Mouse (Mus musculus): ENCODE measurements at regions not wholly inside any gene's neighbourhood (a gene's known extent, or its start where the extent isn't known, plus 50 kb on each side); places are given as distances from the start of the nearest gene placed in this dataset.

DNA sequence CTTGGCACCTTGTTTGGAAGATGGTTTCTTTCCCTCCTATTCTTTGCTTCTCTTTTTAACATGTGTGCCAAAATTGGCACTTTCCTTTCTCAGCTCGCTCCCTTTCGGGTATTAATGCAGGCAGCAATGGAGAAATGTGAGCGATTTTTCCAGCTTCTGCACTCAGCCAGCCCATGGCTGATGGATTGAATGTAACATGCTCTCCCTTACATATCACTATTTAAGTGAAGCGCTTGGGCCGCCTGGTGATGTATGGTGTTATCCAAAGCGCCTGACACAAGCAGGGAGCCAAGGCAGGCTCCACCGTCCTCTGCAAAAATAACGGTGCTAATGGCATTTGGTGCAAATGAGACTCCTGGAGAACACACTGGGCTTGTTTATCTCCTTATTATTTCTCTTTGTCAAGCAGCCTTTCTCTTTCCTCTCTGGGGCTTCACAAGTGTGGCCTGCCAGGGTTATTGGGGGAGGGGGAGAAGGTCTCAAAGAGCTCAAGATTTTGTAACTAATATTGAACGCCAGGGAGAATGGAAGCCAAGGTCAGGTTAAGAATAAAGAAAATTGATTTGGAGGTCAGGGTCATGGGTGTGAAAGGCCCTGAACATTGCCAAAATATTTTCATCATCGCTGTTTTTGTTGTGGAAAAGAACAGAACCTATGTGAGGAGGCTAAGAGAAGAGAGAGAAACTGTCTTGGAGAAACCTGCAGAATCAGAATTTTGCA is 497.9 kb upstream of the Smim15 start:
- in situ Hi-C loops (cut with MboI; ENCODE audit: low pct_unique_long_range_greater_than_20kb in 1 of 2, low sequenced_read_pairs in 2 of 2, unreplicated experiment in 1 of 2): no loop called here

DNA sequence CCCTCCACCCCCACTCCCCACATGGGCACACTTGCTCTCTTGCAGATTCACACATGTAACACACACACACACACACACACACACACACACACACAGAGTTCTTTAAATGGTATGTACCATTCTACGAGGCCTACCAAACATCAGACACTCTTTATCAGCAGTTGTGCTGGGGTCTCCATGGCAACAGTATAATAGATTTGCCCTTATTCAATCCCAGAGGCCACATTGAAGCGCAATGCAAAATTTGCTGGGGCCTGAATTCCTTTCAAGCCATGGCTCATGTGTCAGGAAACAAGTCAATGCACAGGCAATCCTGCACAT is 502.7 kb upstream of the Smim15 start:
- in situ Hi-C loops (cut with MboI; ENCODE audit: low pct_unique_long_range_greater_than_20kb in 1 of 2, low sequenced_read_pairs in 2 of 2, unreplicated experiment in 1 of 2): no loop called here

DNA sequence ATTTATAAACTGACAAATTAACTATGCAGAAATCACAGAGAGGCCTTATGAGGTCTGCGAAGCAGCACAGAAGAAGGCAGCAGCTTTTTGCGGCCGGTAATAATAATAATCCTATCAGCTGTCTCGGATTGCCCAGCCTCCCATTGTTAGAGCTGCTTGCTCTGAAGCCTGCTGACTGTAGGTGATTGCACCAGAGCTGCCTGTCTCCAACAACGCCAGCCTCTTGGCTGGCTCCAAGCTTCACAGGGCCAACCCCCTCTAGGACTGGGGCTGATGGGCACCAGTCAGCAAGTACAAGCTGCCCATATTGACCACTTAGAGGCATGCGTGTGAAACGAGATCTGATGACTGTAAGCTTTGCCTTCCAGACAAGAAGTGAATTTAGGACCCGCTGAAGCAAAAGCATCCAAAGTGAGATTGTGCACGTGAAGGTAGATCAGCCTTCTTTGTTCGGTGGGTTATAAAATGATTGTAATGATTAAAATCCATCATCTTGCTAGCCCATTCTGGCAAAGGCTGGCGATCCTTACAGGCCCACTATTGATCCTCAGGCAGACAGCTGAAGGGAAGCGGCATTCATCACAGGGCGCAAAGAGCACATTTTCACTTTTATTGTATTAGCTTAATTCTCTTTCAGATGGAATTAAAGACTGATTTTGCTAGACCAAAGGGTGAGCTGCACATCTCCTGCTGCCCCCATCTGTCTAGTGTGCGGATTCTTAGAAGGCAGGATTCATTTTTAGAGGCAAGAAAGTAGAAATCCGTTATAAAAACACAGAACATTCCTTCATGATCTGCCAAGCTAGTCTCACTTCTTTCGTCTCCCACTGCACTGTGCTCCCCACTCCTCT is 503.2 kb upstream of the Smim15 start:
- in situ Hi-C loops (cut with MboI; ENCODE audit: low pct_unique_long_range_greater_than_20kb in 1 of 2, low sequenced_read_pairs in 2 of 2, unreplicated experiment in 1 of 2): no loop called here

DNA sequence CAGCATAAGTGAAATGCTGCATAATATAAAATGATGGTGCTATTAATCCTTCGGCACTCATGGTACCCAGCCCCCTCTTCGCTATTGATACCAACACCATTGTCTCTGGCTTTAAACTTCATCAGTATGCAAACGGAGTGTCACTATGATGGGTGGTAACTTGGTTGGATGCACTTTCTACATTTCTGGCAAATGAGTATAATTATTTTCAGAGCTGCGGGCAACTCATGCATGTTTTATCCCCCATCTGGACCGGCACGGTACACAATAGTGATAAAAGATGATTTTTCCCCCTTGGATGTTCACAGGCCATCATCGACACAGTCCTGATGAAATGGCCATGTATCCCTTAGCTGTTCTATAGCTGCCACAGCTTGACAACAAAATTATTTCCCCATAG is 503.9 kb upstream of the Smim15 start:
- in situ Hi-C loops (cut with MboI; ENCODE audit: low pct_unique_long_range_greater_than_20kb in 1 of 2, low sequenced_read_pairs in 2 of 2, unreplicated experiment in 1 of 2): no loop called here

DNA sequence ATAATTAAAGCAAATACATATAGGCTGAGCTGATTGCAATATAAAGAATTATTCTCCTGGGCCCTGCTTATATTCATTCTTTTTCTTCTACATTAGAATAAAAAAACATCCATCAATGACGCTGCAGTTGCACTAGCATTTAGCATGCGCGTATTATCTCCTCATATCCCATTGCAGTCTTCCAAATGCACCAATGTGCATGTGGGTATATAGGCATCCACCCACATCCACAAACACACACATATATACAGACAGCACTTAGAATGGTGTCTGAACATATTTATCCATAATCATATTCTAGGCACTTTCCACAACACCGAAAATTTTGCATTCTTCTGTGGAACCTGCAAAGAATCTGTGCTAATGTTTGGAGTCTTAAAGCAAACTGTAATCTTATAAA is 504.4 kb upstream of the Smim15 start:
- in situ Hi-C loops (cut with MboI; ENCODE audit: low pct_unique_long_range_greater_than_20kb in 1 of 2, low sequenced_read_pairs in 2 of 2, unreplicated experiment in 1 of 2): no loop called here

DNA sequence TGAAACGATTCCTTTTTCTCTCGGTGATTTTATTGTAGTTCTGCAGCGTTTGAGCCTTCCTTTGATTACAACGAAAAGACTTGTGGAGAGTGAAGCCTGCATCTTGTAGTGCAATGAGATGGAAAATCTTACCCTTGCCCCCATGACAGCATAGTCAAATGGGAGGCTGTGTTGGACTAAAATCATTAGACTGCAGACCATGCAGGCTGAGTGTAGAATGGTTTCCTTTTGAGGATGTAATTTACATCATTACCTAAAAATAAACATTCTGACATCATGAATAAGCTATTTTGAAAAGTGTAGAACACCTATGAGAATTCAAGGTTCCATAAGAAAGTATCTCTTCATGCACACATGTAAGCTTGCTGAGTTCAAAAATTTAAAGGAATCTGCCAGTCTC is 504.9 kb upstream of the Smim15 start:
- in situ Hi-C loops (cut with MboI; ENCODE audit: low pct_unique_long_range_greater_than_20kb in 1 of 2, low sequenced_read_pairs in 2 of 2, unreplicated experiment in 1 of 2): no loop called here

DNA sequence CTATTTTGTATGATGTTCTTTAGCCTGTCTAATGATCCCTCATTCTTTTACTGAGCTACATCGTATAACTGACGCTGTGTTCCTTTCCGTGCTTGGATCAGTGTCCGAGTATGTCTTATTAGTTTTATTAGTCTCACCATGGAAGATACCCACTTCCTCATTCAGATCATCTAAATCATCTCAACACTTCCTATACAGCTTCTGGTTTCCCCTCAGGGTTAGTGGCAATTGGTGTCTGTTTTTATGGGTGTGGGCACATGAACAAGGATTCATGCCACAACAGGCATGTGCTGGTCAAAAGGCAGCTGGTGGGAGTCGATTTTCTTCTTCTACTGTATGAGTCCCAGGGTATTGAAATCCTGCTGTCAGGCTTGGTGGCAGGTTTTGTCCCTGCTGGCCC is 509.0 kb upstream of the Smim15 start:
- in situ Hi-C loops (cut with MboI; ENCODE audit: low pct_unique_long_range_greater_than_20kb in 1 of 2, low sequenced_read_pairs in 2 of 2, unreplicated experiment in 1 of 2): no loop called here

DNA sequence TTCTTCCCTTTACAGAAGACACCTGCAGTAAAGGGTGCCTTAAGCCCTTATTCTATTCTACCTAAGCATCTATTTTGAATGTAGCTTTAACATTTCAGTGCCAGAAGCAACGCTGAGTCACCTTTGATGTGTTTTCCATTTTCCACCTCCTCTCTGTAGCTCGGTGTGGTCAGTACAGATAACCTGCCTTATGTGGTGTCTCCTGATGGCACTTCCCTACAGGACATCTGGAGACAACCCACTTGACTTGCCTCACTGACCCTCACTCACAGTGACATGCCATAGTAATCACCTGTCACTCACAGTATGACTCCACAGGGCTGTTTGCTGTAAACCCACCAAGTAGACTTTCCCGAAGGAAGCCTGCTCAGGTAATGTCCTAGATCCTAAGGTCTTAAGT is 510.9 kb upstream of the Smim15 start:
- in situ Hi-C loops (cut with MboI; ENCODE audit: low pct_unique_long_range_greater_than_20kb in 1 of 2, low sequenced_read_pairs in 2 of 2, unreplicated experiment in 1 of 2): no loop called here

DNA sequence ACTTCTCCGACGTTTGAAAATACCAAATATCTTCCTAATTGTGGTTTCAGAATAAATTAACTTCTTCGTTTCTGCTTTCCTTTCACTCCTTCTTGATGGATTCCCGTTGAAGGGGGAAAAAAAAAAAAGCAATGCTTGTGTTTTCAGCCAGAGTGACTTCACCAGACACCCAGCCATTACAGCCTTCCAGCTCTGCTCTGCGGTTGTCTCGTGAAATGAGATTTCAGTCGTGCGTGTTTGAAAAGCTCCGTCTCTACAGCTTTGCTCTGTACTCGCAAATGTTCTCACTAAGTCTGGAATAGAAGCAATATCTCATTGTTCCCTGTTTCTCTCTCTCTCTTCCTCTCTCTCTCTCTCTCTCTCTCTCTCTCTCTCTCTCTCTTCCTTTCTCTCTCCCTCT is 509.6 kb upstream of the Kif2a start:
- in situ Hi-C loops (cut with MboI; ENCODE audit: low pct_unique_long_range_greater_than_20kb in 1 of 2, low sequenced_read_pairs in 2 of 2, unreplicated experiment in 1 of 2): no loop called here

DNA sequence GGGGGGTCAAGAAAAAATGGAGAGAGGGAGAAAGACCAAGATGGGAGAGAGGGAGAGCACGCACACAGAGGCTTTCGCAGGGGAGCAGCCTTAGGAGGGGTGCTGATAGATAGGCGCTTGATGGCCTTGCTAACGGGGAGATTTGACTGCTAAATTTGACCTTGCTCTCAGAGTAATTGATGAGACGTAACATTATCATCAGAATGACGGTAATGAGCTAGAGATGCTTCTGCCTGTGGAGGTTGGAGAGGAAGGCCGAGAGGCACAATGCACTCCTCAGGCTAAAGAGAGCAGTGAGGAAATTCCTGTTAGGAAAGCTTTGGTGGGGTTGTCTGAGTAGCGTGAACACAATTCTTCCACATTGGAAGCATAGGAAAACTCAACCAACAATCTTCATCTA is 509.1 kb upstream of the Kif2a start:
- in situ Hi-C loops (cut with MboI; ENCODE audit: low pct_unique_long_range_greater_than_20kb in 1 of 2, low sequenced_read_pairs in 2 of 2, unreplicated experiment in 1 of 2): no loop called here

DNA sequence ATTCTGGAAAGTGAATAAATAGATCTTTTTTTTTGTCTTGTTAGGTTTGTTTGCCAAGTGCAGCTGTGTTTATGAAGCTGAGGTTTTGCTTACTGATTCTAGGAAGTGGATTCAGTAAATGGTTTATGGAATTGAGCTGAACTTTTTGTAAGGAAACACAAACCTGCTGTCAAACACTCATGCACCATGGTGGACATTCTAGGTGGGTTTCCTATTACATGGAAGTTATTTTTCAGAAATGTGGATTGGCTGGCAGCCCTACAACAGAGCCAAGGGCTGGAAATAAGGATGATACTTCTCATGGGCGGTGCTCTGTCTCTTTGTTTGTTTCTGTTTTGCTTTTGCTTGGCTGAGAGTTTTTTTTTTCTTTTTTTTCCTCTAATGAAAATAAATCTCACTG is 508.5 kb upstream of the Kif2a start:
- in situ Hi-C loops (cut with MboI; ENCODE audit: low pct_unique_long_range_greater_than_20kb in 1 of 2, low sequenced_read_pairs in 2 of 2, unreplicated experiment in 1 of 2): no loop called here

DNA sequence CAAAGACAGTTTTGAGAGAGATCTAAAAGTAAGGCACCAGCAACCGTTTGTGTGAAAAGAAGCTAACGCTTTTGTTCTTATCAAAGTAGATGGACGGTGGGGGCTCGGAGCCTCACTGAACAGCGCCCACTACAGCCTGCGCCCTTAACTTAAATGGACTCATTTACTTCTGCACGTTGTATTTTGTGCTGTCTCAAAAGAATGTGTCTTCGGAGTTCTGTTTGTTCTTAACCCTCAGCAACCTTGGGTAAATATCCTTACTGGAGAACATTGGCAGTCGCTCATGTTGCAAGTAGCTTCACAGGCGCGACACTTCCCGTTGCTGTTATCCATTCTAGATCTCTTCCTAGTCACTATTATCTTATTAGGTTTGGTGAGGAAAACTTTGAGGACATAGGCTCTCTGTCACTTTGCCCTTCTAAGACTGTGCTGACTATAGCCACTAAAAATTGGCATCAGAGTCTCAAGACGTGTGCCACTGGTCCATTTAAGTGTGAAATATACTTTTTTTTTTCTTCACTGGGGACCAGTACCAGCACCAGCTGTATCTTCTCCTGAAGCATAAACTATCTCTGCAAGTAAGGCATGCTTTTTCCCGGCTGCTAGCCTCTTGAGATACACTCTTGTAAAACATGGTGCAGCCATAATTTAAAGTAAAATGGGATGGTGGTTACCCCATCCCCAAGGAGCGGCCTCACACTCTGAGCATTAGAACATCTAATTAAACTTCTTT is 507.0 kb upstream of the Kif2a start:
- in situ Hi-C loops (cut with MboI; ENCODE audit: low pct_unique_long_range_greater_than_20kb in 1 of 2, low sequenced_read_pairs in 2 of 2, unreplicated experiment in 1 of 2): no loop called here

DNA sequence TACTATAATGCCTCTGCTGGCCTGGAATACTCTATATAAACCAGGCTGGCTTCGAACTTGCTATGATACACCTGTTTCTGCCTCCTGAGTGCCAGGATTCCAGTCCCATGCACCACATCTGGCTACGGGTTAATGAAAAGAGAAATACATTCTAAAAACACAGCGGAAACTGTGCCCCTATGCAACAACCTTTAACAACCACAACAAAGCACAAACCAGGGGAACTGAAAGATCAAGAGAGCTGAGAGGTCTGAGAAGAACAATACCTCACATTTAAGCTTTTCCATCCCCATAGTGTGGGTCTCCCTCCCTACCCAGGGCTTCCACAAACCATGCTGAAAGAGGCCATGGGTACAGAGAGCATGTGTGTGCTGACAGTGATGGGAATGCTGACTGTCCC is 501.0 kb upstream of the Kif2a start:
- in situ Hi-C loops (cut with MboI; ENCODE audit: low pct_unique_long_range_greater_than_20kb in 1 of 2, low sequenced_read_pairs in 2 of 2, unreplicated experiment in 1 of 2): no loop called here

DNA sequence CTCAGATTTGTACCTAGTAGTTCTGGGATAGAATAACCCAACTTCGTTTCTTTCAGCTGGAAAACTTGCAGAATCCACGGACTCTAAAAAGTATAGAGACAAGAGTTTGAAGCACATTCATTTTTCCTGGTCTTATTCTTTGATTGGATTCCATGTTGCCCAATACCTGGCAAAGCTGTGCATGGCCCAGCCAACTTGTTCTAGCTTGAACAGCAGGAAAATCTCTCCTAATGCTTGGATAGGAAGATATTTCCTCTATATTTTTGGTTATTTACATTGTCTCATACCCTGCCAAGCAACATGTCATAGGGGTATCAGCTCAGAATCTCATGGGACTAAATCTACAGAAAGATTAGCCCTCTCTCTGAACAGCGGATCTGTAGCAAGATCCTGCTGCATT is 492.3 kb upstream of the Kif2a start:
- in situ Hi-C loops (cut with MboI; ENCODE audit: low pct_unique_long_range_greater_than_20kb in 1 of 2, low sequenced_read_pairs in 2 of 2, unreplicated experiment in 1 of 2): no loop called here

DNA sequence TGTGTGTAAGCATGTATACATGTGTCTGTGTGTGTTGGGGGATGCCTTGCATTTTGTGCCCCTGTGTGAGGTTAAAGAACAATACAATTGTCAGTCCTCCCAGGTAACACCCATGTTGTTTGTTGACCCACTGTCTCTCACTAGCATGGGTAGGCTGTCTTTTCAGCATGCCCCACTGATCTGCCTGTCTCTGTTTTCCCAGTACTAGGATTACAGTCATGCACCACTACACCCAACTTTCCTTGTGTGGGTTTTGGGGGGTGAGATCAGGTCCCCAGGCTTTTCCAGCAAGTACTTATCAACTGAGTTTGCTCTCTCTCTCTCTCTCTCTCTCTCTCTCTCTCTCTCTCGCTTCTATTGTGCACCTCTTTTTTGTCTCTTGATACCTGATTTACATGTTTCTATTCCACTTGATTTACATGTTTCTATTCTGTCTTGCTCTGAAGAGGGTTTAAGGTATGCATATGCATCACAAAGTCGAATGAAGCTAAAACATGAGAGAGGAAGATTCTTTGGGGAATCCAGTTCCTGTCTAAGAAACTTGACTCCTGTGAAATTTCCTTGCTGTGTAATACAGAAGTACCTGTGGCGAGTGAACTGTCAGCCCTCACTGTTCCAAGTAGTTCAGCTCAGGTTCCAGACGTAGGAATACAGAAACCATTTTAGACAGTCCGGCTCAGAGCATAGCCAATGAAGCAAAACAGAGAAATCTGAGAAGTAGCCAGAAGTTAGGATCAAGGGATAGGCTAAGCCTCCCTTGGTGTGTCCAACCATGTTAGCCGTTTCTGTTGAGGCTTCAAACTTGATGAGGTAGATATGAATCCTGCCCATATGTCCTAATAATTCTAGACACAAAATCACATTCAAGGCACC is 491.6 kb upstream of the Kif2a start:
- in situ Hi-C loops (cut with MboI; ENCODE audit: low pct_unique_long_range_greater_than_20kb in 1 of 2, low sequenced_read_pairs in 2 of 2, unreplicated experiment in 1 of 2): no loop called here

DNA sequence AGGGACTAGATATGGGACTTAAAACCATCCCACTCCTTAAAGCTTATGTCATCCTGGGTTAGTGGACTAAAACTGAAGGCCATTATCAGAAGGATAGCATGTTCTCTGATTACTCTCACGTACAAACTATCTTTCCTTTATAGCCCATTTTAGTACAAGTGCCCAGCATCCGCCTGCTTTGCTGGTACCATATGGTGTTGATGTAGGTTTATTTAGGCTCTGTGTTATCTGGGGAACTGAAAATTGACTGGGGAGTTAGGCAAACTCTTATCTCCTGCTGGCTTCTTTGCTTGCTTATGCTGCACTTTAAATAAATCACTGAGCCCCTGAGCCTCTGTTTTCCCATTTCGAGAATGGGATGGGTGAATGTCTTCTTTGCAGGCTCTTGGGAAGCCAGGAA is 485.4 kb upstream of the Kif2a start:
- in situ Hi-C loops (cut with MboI; ENCODE audit: low pct_unique_long_range_greater_than_20kb in 1 of 2, low sequenced_read_pairs in 2 of 2, unreplicated experiment in 1 of 2): no loop called here

DNA sequence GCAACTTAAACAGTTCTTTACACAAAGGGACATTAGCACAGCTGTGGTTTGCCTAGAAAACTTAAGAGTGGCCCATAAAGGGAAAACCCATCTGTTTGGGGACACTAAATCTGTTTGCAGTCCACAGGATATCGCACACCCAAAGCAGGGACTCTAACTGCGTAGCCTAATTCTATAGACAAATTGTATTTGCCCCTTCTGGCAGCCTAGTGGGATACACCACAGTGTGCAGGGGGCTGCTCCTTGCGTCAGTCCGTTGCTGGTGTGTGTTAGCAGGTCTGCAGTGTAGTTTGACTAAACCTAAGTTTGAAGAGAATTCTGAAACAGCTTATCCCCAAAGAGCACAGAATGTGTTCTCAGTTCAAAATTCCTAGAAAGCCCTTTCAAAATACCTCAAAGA is 484.9 kb upstream of the Kif2a start:
- in situ Hi-C loops (cut with MboI; ENCODE audit: low pct_unique_long_range_greater_than_20kb in 1 of 2, low sequenced_read_pairs in 2 of 2, unreplicated experiment in 1 of 2): no loop called here

DNA sequence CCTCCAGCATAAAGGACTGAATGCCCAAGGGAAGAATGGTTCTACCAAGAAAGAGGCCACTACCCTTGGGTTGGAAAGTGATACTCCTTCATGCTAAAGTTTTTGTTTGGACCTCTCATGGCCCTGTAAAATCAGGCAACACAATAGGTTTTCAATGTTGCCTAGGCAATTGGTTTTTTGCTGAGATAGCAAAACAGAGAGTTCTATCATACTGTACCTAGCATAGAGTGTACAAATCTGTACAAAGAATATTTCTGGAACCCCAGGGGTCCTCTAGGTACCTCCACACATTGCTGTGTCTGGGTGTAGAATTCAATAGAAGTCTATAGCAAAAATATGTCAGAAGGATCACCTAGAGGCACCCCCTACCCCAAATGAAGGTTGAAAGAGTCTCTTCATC is 483.4 kb upstream of the Kif2a start:
- in situ Hi-C loops (cut with MboI; ENCODE audit: low pct_unique_long_range_greater_than_20kb in 1 of 2, low sequenced_read_pairs in 2 of 2, unreplicated experiment in 1 of 2): no loop called here

DNA sequence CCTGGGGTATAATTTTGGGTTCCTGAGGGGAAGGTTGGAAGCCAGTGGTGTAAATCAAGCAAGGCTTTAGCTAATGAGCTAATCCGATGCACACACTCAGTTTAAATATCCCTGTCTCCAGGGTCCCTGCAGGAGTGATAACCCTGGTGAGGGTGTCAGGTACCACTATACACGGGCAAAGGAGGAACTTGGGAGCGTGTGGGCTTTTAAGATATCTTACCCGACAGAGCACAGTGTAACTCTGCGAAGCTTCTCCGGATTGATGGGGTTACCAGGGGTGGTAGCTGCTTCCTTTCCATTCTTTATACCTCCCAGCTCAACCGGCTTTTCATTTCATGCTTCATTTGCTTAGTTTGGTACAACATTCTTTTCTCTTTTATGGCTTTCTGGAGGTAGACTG is 480.3 kb upstream of the Kif2a start:
- in situ Hi-C loops (cut with MboI; ENCODE audit: low pct_unique_long_range_greater_than_20kb in 1 of 2, low sequenced_read_pairs in 2 of 2, unreplicated experiment in 1 of 2): no loop called here

All from mouse embryonic stem cell (cell line).